Mouse (Mus musculus): ENCODE measurements around the gene Hes6.

Hes6 gene

GRCm38 (mm10) chr1:91413898-91414594, at the start of gene Hes6:
Gene Hes6, minus strand, starts transcription at chr1:91414038.
- Histone ChIP-seq H3K4me3 (replicated peaks; ENCODE audit: low read length) (peak within 1 kb of the TSS; percentile 86), H3K9me3 (ENCODE audit: low read length) (no peaks in the 10 kb centered on the region), H3K4me1 (replicated peaks; ENCODE audit: low read depth, low read length) (peaks cover 32% of the 10 kb centered on the region), H3K36me3 (ENCODE audit: insufficient read depth, low read length) (peaks cover 20% of the 10 kb centered on the region), H3K27me3 (ENCODE audit: insufficient read depth, low read length) (peaks cover 58% of the 10 kb centered on the region)
- no peak for TF ChIP-seq NANOG (IDR thresholded peaks at IDR 0.05; ENCODE audit: borderline replicate concordance, low read length)
- TF ChIP-seq POU5F1 (IDR thresholded peaks at IDR 0.05; ENCODE audit: borderline replicate concordance, low read length): no peak
- no peak for TF ChIP-seq CTCF (conservative IDR thresholded peaks at IDR 0.05; ENCODE audit: low read length)

DNA sequence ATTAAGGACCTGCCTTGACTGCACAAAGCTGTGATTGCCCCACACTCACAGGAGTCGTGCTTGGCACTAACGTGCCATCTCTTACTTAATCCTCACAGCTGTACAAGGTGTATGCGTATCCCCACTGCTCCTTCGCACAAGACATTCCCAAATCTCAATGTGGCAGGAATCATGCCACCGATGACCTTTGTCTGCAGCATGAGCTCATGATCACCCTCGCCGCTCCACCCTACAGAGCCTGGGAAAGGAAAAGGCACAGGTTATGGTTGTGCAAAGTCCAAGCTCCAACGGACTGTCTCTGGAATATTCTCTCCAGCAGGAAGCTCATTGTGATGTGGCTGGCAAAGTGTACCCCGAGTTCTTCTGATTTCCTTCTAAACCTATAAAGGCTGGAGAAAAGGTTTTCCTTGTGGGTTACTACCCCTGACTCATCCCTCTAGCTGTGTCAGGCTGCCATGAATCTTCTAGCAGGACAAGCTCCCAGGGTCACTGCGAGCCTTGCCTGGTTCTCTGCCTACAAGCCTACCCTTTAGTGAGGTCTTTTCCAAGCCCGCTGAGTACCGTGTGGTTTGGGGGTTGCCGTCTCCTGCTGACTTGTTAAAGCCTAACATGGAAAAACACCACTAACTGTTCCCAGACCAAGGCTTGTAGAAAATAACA, 49.6 kb upstream of the Hes6 start:
- Histone ChIP-seq H3K27me3 (ENCODE audit: insufficient read depth, low read length) (peaks cover 57% of the 10 kb centered on the region), H3K36me3 (ENCODE audit: insufficient read depth, low read length) (no peaks in the 10 kb centered on the region), H3K4me1 (replicated peaks; ENCODE audit: low read depth, low read length) (peaks cover 16% of the 10 kb centered on the region), H3K4me3 (replicated peaks; ENCODE audit: low read length) (no peak overlapping the region), H3K9me3 (ENCODE audit: low read length) (no peaks in the 10 kb centered on the region)
- TF ChIP-seq POU5F1 (IDR thresholded peaks at IDR 0.05; ENCODE audit: borderline replicate concordance, low read length) (no peak), NANOG (IDR thresholded peaks at IDR 0.05; ENCODE audit: borderline replicate concordance, low read length) (no peak), CTCF (conservative IDR thresholded peaks at IDR 0.05; ENCODE audit: low read length) (no peak)

DNA sequence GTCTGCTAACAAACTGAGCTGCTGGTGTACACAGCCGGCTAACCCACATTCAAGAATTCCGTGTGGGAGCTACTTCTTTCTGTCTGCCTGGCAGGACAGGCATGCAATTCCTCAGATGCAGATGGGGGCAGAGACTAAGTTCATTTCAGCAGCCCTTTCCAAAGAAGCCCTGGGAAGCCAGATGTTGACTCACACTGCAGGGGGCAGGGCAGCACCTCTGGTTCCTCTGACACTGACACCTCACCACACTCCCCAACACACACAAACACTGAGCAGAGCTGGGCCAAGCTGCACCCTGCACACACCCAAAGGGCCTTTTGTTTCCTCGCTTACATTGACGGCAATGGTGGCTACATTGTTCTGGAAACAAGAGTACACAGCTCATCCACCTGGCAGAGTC, 46.7 kb upstream of the Hes6 start:
- H3K27me3 ChIP-seq (ENCODE audit: insufficient read depth, low read length): peaks cover 81% of the 10 kb centered on the region
- peaks cover 20% of the 10 kb centered on the region for H3K4me1 ChIP-seq (replicated peaks; ENCODE audit: low read depth, low read length)
- no peaks in the 10 kb centered on the region for H3K9me3 ChIP-seq (ENCODE audit: low read length)
- TF ChIP-seq NANOG (IDR thresholded peaks at IDR 0.05; ENCODE audit: borderline replicate concordance, low read length): no peak
- no peak for TF ChIP-seq POU5F1 (IDR thresholded peaks at IDR 0.05; ENCODE audit: borderline replicate concordance, low read length)
- TF ChIP-seq CTCF (conservative IDR thresholded peaks at IDR 0.05; ENCODE audit: low read length): no peak
- no peak overlapping the region for H3K4me3 ChIP-seq (replicated peaks; ENCODE audit: low read length)
- no peaks in the 10 kb centered on the region for H3K36me3 ChIP-seq (ENCODE audit: insufficient read depth, low read length)

DNA sequence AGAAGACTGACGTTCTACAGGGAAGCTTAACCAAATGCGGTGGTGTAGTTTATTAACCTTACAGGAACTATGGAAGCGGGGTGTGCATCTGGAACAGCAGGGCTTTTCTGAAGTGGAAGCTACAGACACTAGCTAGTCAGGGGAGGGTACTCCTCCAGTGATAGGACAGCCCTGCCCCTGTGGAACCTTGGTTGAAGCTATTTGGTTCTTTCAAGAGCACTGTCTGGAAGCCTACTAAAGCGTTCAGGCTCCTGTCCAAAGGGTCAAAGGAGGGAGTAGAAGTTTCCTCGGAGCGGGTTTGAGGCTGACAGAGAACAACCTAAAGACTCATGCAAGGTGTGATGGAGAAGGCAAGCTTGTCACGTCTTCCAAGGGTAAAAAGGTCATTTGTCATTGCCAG, 46.2 kb upstream of the Hes6 start:
- TF ChIP-seq CTCF (conservative IDR thresholded peaks at IDR 0.05; ENCODE audit: low read length): no peak
- TF ChIP-seq NANOG (IDR thresholded peaks at IDR 0.05; ENCODE audit: borderline replicate concordance, low read length): no peak
- TF ChIP-seq POU5F1 (IDR thresholded peaks at IDR 0.05; ENCODE audit: borderline replicate concordance, low read length): no peak
- Histone ChIP-seq H3K9me3 (ENCODE audit: low read length) (no peaks in the 10 kb centered on the region), H3K27me3 (ENCODE audit: insufficient read depth, low read length) (peaks cover 81% of the 10 kb centered on the region), H3K4me3 (replicated peaks; ENCODE audit: low read length) (peak overlapping the region; percentile 86), H3K4me1 (replicated peaks; ENCODE audit: low read depth, low read length) (peaks cover 20% of the 10 kb centered on the region), H3K36me3 (ENCODE audit: insufficient read depth, low read length) (no peaks in the 10 kb centered on the region)

DNA sequence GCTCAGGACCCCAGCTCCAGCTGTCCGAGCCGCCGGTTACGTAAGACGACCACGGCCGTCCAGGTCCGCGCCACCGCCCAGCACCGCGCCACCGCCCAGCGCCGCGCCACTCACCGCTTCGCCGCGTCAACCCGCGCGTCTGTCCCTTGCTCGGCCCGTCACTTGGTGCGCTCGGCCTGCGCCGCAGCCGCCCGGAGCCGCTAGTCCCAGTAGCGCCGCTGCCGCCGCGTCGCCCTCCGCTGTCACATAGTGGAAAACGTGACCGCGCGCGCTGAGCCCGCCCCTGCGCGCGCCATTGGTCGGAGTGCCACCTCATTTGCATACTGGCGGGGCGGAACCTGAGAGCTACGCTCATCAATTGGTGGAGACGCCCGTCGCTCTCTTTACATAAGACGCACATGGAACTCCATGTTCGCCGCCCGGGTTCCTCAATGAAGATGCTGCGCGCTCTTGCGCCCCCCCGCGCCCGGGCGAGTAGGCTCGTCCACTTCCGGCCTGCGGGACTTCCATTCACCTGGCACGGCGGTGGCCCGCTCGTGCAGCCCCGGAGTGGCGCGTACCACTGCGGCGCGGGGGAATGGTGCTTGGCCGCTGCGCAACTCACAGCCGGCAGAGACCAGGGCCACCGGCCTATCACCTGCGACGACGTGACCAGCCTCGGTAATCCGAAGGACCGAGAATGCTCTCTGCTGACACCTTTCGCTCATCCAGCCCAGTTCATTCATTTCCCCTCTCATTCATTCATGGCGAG, 45.4 kb upstream of the Hes6 start, which contains the start of gene Per2:
Per2 (minus strand) TSS at position 266 of the 751 bp plus-strand sequence.
- peaks cover 80% of the 10 kb centered on the region for H3K27me3 ChIP-seq (ENCODE audit: insufficient read depth, low read length)
- no peaks in the 10 kb centered on the region for H3K9me3 ChIP-seq (ENCODE audit: low read length)
- no peaks in the 10 kb centered on the region for H3K36me3 ChIP-seq (ENCODE audit: insufficient read depth, low read length)
- H3K4me1 ChIP-seq (replicated peaks; ENCODE audit: low read depth, low read length): peaks cover 20% of the 10 kb centered on the region
- TF ChIP-seq NANOG (IDR thresholded peaks at IDR 0.05; ENCODE audit: borderline replicate concordance, low read length): no peak
- TF ChIP-seq POU5F1 (IDR thresholded peaks at IDR 0.05; ENCODE audit: borderline replicate concordance, low read length): no peak
- TF ChIP-seq CTCF (conservative IDR thresholded peaks at IDR 0.05; ENCODE audit: low read length): no peak
- peak within 1 kb of the TSS; percentile 86 for H3K4me3 ChIP-seq (replicated peaks; ENCODE audit: low read length)

GRCm38 (mm10) chr1:91458223-91458861, 44.5 kb upstream of the Hes6 start:
- no peak for TF ChIP-seq CTCF (conservative IDR thresholded peaks at IDR 0.05; ENCODE audit: low read length)
- Histone ChIP-seq H3K27me3 (ENCODE audit: insufficient read depth, low read length) (peaks cover 72% of the 10 kb centered on the region), H3K9me3 (ENCODE audit: low read length) (no peaks in the 10 kb centered on the region), H3K36me3 (ENCODE audit: insufficient read depth, low read length) (no peaks in the 10 kb centered on the region), H3K4me1 (replicated peaks; ENCODE audit: low read depth, low read length) (peaks cover 20% of the 10 kb centered on the region), H3K4me3 (replicated peaks; ENCODE audit: low read length) (peak overlapping the region; percentile 86)

DNA sequence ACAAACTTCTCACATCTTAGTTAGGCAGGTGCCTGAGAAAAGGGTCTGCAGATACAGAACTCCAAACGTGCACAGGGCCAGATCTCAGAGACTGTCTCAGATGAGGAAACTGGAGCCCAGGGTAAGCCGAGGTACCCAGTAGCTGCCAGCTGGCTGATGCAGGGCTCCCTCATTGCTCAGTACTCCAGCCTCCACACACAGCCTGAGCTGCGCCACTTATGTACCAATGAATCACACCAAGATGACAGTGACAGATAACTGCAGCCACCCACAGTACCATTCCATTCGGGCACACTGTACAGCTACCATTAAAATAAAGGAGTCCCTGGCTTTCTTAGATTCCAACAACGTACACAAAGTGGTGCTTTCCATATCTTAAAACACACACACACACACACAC, 43.9 kb upstream of the Hes6 start:
- peaks cover 66% of the 10 kb centered on the region for H3K27me3 ChIP-seq (ENCODE audit: insufficient read depth, low read length)
- no peak for TF ChIP-seq POU5F1 (IDR thresholded peaks at IDR 0.05; ENCODE audit: borderline replicate concordance, low read length)
- TF ChIP-seq CTCF (conservative IDR thresholded peaks at IDR 0.05; ENCODE audit: low read length): no peak
- TF ChIP-seq NANOG (IDR thresholded peaks at IDR 0.05; ENCODE audit: borderline replicate concordance, low read length): no peak
- no peaks in the 10 kb centered on the region for H3K36me3 ChIP-seq (ENCODE audit: insufficient read depth, low read length)
- peaks cover 20% of the 10 kb centered on the region for H3K4me1 ChIP-seq (replicated peaks; ENCODE audit: low read depth, low read length)
- H3K9me3 ChIP-seq (ENCODE audit: low read length): no peaks in the 10 kb centered on the region
- no peak overlapping the region for H3K4me3 ChIP-seq (replicated peaks; ENCODE audit: low read length)

DNA sequence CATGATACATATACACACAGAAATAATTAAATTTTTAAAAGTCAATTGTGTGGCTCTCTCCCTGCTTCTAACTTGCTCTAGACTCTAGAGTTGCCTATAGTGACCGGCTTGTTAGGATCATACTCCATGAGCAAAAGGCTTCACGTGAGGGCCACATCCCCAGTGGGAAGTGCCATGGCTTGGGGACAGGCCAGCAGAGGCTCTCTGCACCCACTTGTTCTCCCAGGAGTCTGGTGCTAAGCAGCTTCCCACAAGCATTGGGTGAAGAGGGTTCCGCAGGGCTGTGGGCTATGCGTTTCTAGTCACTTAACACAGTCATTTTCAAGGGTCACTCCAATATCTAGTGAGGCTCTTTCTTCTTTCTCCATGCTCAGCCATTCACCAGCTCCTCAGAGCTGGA, 43.3 kb upstream of the Hes6 start:
- Histone ChIP-seq H3K27me3 (ENCODE audit: insufficient read depth, low read length) (peaks cover 61% of the 10 kb centered on the region), H3K36me3 (ENCODE audit: insufficient read depth, low read length) (no peaks in the 10 kb centered on the region), H3K4me1 (replicated peaks; ENCODE audit: low read depth, low read length) (peaks cover 20% of the 10 kb centered on the region), H3K4me3 (replicated peaks; ENCODE audit: low read length) (no peak overlapping the region), H3K9me3 (ENCODE audit: low read length) (no peaks in the 10 kb centered on the region)
- no peak for TF ChIP-seq CTCF (conservative IDR thresholded peaks at IDR 0.05; ENCODE audit: low read length)

Measured in E14TG2a.4 (cell line).